10 mouse cellular contexts compared by ENCODE assay signal in genomic region chr11:117783683-117784309, GRCm38 (mm10). TPM values are rescaled to one million over a fixed set of nuclear protein-coding genes. Genes with fewer than 3 reads are reported as not detected.
DNase-seq lines count a peak whose midpoint lies in the region; ATAC-seq lines count a peak whose summit lies in the region.
"Had no signal": no experiment of that assay in that cellular context is flagged by ENCODE, and none has a peak within 500 bp of the region (broad histone marks: within the 10 kb centered on the region; RNA-seq: fewer than 3 reads in every experiment).

No protein-coding gene starts in this region.

- H3K9me3 ChIP-seq in lung, embryonic 15.5 days, result no peaks in the 10 kb centered on the region
- no peaks in the 10 kb centered on the region for H3K9me3 ChIP-seq in heart, embryonic 14.5 days (ENCODE audit: control insufficient read depth, low read length)
- no peaks in the 10 kb centered on the region for H3K9me3 ChIP-seq in midbrain, embryonic 13.5 days

- H3K9ac ChIP-seq in lung, embryonic 15.5 days, result no peak overlapping the region; the same call in 1 of the 2 replicates
- peak overlapping the region; percentile 68 for H3K9ac ChIP-seq in heart, embryonic 14.5 days (ENCODE audit: low read length)
- peak overlapping the region; percentile 58; the same call in 1 of the 2 replicates for H3K9ac ChIP-seq in midbrain, embryonic 13.5 days (replicated peaks)

- WGBS in lung, embryonic 15.5 days, result 43% methylated on average over 10 of the region's 10 CpGs
- WGBS in heart, embryonic 14.5 days, result 44% methylated on average over 10 of the region's 10 CpGs
- WGBS in midbrain, embryonic 13.5 days, result 38% methylated on average over 10 of the region's 10 CpGs

- no peaks in the 10 kb centered on the region for H3K36me3 ChIP-seq in lung, embryonic 15.5 days
- no peaks in the 10 kb centered on the region for H3K36me3 ChIP-seq in heart, embryonic 14.5 days (ENCODE audit: control insufficient read depth, insufficient read depth, low read length)
- H3K36me3 ChIP-seq in midbrain, embryonic 13.5 days, result no peaks in the 10 kb centered on the region

- peak overlapping the region; percentile 54 for H3K4me3 ChIP-seq in lung, embryonic 15.5 days
- H3K4me3 ChIP-seq in heart, embryonic 14.5 days (ENCODE audit: control insufficient read depth in 1 of 2, insufficient read depth in 1 of 2, low read depth in 1 of 2, low read length in 2 of 2), result peak overlapping the region; percentile 5 to 60; a peak in 2 of 4 replicates
- H3K4me3 ChIP-seq in midbrain, embryonic 13.5 days (replicated peaks), result no peak overlapping the region

- ATAC-seq in lung, embryonic 15.5 days (ENCODE audit: borderline replicate concordance, extremely low read depth, low FRiP score, low TSS enrichment), result no peak; the same call in 1 of the 2 replicates
- no peak for ATAC-seq in heart, embryonic 14.5 days (ENCODE audit: insufficient number of reproducible peaks, insufficient read depth, low FRiP score, low read depth)
- ATAC-seq in midbrain, embryonic 13.5 days, result no peak
- ATAC-seq: Patski had no signal

- H3K4me2 ChIP-seq in lung, embryonic 15.5 days, result peak overlapping the region; percentile 98
- peak overlapping the region; percentile 100 for H3K4me2 ChIP-seq in heart, embryonic 14.5 days (ENCODE audit: low read length)
- H3K4me2 ChIP-seq in midbrain, embryonic 13.5 days (replicated peaks), result peak overlapping the region; percentile 61

- H3K27me3 ChIP-seq in lung, embryonic 15.5 days, result no peaks in the 10 kb centered on the region
- no peaks in the 10 kb centered on the region for H3K27me3 ChIP-seq in heart, embryonic 14.5 days (ENCODE audit: control insufficient read depth, insufficient read depth, low read length)
- H3K27me3 ChIP-seq in midbrain, embryonic 13.5 days, result peaks cover 61% of the 10 kb centered on the region
- H3K27me3 ChIP-seq: Patski had no signal

- DNase-seq in lung, postnatal 25 days (ENCODE audit: low spot score), result no peak
- DNase-seq in kidney, postnatal 25 days, result peak; percentile 57 to 74
- DNase-seq in thymus, postnatal 10 days (ENCODE audit: low spot score in 2 of 2), result peak; percentile 34 to 43
- DNase-seq in left cerebral cortex, adult 18-20 months (ENCODE audit: low spot score in 2 of 2), result no peak
- DNase-seq in layer of hippocampus, adult 9-11 months, result no peak

- peaks cover 48% of the 10 kb centered on the region for H3K4me1 ChIP-seq in lung, embryonic 15.5 days
- H3K4me1 ChIP-seq in heart, embryonic 14.5 days (ENCODE audit: control insufficient read depth in 2 of 2, insufficient read depth in 2 of 2, low read length in 2 of 2), result peaks cover 26 to 31% of the 10 kb centered on the region in 2 experiments
- peaks cover 37% of the 10 kb centered on the region for H3K4me1 ChIP-seq in midbrain, embryonic 13.5 days (replicated peaks)

- no peak overlapping the region for H3K27ac ChIP-seq in lung, embryonic 15.5 days
- no peak overlapping the region; a peak in 1 of 4 replicates for H3K27ac ChIP-seq in heart, embryonic 14.5 days (replicated peaks in 1 of 2; ENCODE audit: control insufficient read depth in 1 of 2, insufficient read depth in 1 of 2, low read depth in 2 of 2, low read length in 2 of 2)
- no peak overlapping the region for H3K27ac ChIP-seq in midbrain, embryonic 13.5 days

RNA-seq across cellular contexts. Expression of gene Tmc6, which starts 1.8 kb away (rescaled TPM):
- polyA plus RNA-seq in lung, embryonic 15.5 days (2015; fragmentation: Nextera tagmentation; extraction: Ambion mirVana), result 24.2 and 24.7 TPM in 2 replicates
- polyA plus RNA-seq in heart, embryonic 14.5 days (2014; fragmentation: Nextera tagmentation; extraction: Ambion mirVana), result 18.2 and 22.5 TPM in 2 replicates
- polyA plus RNA-seq in midbrain, embryonic 13.5 days (2015; fragmentation: Nextera tagmentation; extraction: Ambion mirVana), result 3.9 and 4.1 TPM in 2 replicates
- total RNA-seq in left cerebral cortex, adult 18-20 months (2021), result 1 to 10 TPM; 7.0 to 7.3 TPM

RNA-seq across cellular contexts. Expression of gene Tmc8, which starts 1.9 kb away (rescaled TPM):
- 3.0 and 3.2 TPM in 2 replicates for polyA plus RNA-seq in lung, embryonic 15.5 days (2015; fragmentation: Nextera tagmentation; extraction: Ambion mirVana)
- 1.6 and 2.1 TPM in 2 replicates for polyA plus RNA-seq in heart, embryonic 14.5 days (2014; fragmentation: Nextera tagmentation; extraction: Ambion mirVana)
- polyA plus RNA-seq in midbrain, embryonic 13.5 days (2015; fragmentation: Nextera tagmentation; extraction: Ambion mirVana), result 1.3 and 1.4 TPM in 2 replicates
- 1 to 10 TPM in 1 of 2 experiments, under 1 TPM in 1; 0.40 to 1.1 TPM for total RNA-seq in left cerebral cortex, adult 18-20 months (2021)

RNA-seq across cellular contexts. Expression of gene 6030468B19Rik, which starts 13.7 kb away (rescaled TPM):
- 0.32 and 0.74 TPM in 2 replicates for polyA plus RNA-seq in lung, embryonic 15.5 days (2015; fragmentation: Nextera tagmentation; extraction: Ambion mirVana)
- 0.19 and 0.44 TPM in 2 replicates for polyA plus RNA-seq in heart, embryonic 14.5 days (2014; fragmentation: Nextera tagmentation; extraction: Ambion mirVana)
- not detected in 2 replicates for polyA plus RNA-seq in midbrain, embryonic 13.5 days (2015; fragmentation: Nextera tagmentation; extraction: Ambion mirVana)
- total RNA-seq in left cerebral cortex, adult 18-20 months (2021), result not detected
- total RNA-seq: heart, postnatal 36 days had no signal
- polyA plus RNA-seq: Patski had no signal

RNA-seq across cellular contexts. Expression of gene Gm20708, which starts 25.7 kb away (rescaled TPM):
- polyA plus RNA-seq in lung, embryonic 15.5 days (2015; fragmentation: Nextera tagmentation; extraction: Ambion mirVana), result 0.24 TPM in 1 of 2 replicates, not detected in the other
- 0.71 and 1.0 TPM in 2 replicates for polyA plus RNA-seq in heart, embryonic 14.5 days (2014; fragmentation: Nextera tagmentation; extraction: Ambion mirVana)
- polyA plus RNA-seq in midbrain, embryonic 13.5 days (2015; fragmentation: Nextera tagmentation; extraction: Ambion mirVana), result 0.55 and 0.70 TPM in 2 replicates
- total RNA-seq in left cerebral cortex, adult 18-20 months (2021), result 1 to 10 TPM in 1 of 2 experiments, under 1 TPM in 1; 0.86 to 2.6 TPM

RNA-seq across cellular contexts. Expression of gene Syngr2, which starts 25.7 kb away (rescaled TPM):
- polyA plus RNA-seq in lung, embryonic 15.5 days (2015; fragmentation: Nextera tagmentation; extraction: Ambion mirVana), result 63.3 and 73.7 TPM in 2 replicates
- 99.4 and 102 TPM in 2 replicates for polyA plus RNA-seq in heart, embryonic 14.5 days (2014; fragmentation: Nextera tagmentation; extraction: Ambion mirVana)
- 14.3 and 15.0 TPM in 2 replicates for polyA plus RNA-seq in midbrain, embryonic 13.5 days (2015; fragmentation: Nextera tagmentation; extraction: Ambion mirVana)
- total RNA-seq in left cerebral cortex, adult 18-20 months (2021), result 10 to 100 TPM in 1 of 2 experiments, 1 to 10 TPM in 1; 9.3 to 15.8 TPM

Comparison
In these comparisons a context has a peak if more than half of its experiments do, and no peak if none do; other contexts are left out.
1. DNase-seq: peak in kidney, postnatal 25 days (2 of 2) and thymus, postnatal 10 days (2 of 2); none in lung, postnatal 25 days (single experiment), left cerebral cortex, adult 18-20 months (0 of 2) and layer of hippocampus, adult 9-11 months (single experiment).
2. Peak in every context shown above with its lines, with median percentiles within 50 percentile points of each other: H3K4me2 ChIP-seq.